Mouse (Mus musculus): ENCODE data around the gene Cdc14a. TPM values are rescaled to one million over a fixed set of nuclear protein-coding genes. Genes with fewer than 3 reads are reported as not detected.

Gene Cdc14a
- total and polyA plus RNA-seq, 3 experiments = 2.6 to 5.9 TPM; not detected in 1

DNA sequence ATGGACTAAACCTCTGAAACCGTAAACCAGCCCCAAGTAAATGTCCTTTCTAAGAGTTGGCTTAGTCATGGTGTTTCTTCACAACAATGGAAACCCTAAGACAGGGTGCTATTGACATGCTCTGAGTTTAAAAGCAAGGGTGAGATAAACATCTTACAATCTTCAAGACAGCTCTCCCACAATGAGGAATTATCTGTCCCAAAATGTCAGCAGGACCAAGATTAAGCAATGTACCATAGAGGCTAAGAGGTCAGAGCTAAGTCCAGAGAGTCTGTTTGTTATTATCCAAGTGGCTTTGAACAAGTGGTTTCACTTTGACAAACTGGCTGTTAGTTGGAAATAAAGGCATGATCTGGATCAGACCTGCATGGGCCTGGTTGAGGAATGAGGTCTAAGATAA, 159.9 kb downstream of the Cdc14a start:
- no peaks in the 10 kb centered on the region for H3K27me3 ChIP-seq (ENCODE audit: control insufficient read depth in 1 of 2, insufficient read depth in 2 of 2, low read length in 2 of 2)
- no peaks in the 10 kb centered on the region for H3K4me1 ChIP-seq (ENCODE audit: control insufficient read depth in 1 of 2, insufficient read depth in 2 of 2, low read length in 2 of 2)
- DNase-seq (ENCODE audit: low read depth, low spot score) = no peak
- no peak overlapping the region for H3K27ac ChIP-seq (ENCODE audit: control insufficient read depth, low read depth, low read length)
- H3K4me3 ChIP-seq (ENCODE audit: control insufficient read depth in 1 of 2, insufficient read depth in 1 of 2, low read depth in 2 of 2, low read length in 2 of 2) = no peak overlapping the region
- H3K36me3 ChIP-seq (ENCODE audit: control insufficient read depth in 1 of 2, insufficient read depth in 2 of 2, low read length in 2 of 2) = no peaks in the 10 kb centered on the region
- H3K9ac ChIP-seq (ENCODE audit: control insufficient read depth, low read depth, low read length, poor library complexity, severe bottlenecking) = no peak overlapping the region
- no peaks in the 10 kb centered on the region for H3K79me2 ChIP-seq (ENCODE audit: control insufficient read depth, insufficient read depth, low read length, poor library complexity)
- TF ChIP-seq POLR2AphosphoS2 (IDR thresholded peaks at IDR 0.05; ENCODE audit: low read length) = no peak
- no peak for TF ChIP-seq SMC3 (IDR thresholded peaks at IDR 0.05; ENCODE audit: low read depth, low read length)
- no peak for TF ChIP-seq ZC3H11A (IDR thresholded peaks at IDR 0.05; ENCODE audit: low read depth, low read length)
- TF ChIP-seq KAT2A (conservative IDR thresholded peaks at IDR 0.05; ENCODE audit: low read depth, low read length) = no peak
- TF ChIP-seq MXI1 (IDR thresholded peaks at IDR 0.05; ENCODE audit: low read depth, low read length) = no peak
- TF ChIP-seq ZMIZ1 (IDR thresholded peaks at IDR 0.05; ENCODE audit: low read depth, low read length) = no peak
- no peak for TF ChIP-seq EP300 (IDR thresholded peaks at IDR 0.05; ENCODE audit: low read depth in 1 of 2, low read length in 2 of 2)
- no peak for TF ChIP-seq RAD21 (IDR thresholded peaks at IDR 0.05; ENCODE audit: low read depth, low read length)
- no peak for TF ChIP-seq GATA1 (IDR thresholded peaks at IDR 0.05; ENCODE audit: low read depth, low read length)
- TF ChIP-seq TAL1 (IDR thresholded peaks at IDR 0.05; ENCODE audit: low read length) = no peak
- no peak for TF ChIP-seq RCOR1 (IDR thresholded peaks at IDR 0.05; ENCODE audit: low read depth, low read length)
- TF ChIP-seq ZNF384 (IDR thresholded peaks at IDR 0.05; ENCODE audit: low read depth, low read length) = no peak
- TF ChIP-seq USF1 (IDR thresholded peaks at IDR 0.05; ENCODE audit: low read depth, low read length) = no peak
- no peak for TF ChIP-seq E2F4 (IDR thresholded peaks at IDR 0.05; ENCODE audit: borderline replicate concordance, low read depth, low read length)
- no peaks in the 10 kb centered on the region for H3K9me3 ChIP-seq (replicated peaks; ENCODE audit: insufficient read depth, low read length)

DNA sequence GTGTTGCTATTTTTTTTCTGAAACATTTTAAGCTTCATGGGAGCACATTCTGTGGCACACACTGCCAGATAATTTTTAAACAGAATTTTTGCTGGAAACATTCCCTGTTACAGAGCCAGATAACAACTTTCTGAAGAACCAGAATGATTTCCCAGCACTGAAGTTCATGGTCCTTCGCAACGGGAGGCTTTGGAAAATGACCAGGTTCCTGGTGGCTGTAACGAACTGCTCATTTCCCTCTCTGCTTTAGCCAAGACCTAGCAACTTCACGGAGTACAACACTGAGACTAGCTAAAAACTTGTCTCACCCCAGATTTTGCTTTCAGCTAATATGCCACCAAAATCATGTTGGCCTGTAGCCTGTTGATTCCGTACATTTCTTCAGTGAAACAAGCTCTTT, 160.8 kb downstream of the Cdc14a start:
- Histone ChIP-seq H3K36me3 (ENCODE audit: control insufficient read depth in 1 of 2, insufficient read depth in 2 of 2, low read length in 2 of 2) (no peaks in the 10 kb centered on the region), H3K27me3 (ENCODE audit: control insufficient read depth in 1 of 2, insufficient read depth in 2 of 2, low read length in 2 of 2) (no peaks in the 10 kb centered on the region; a peak in 1 of 4 replicates), H3K4me3 (ENCODE audit: control insufficient read depth in 1 of 2, insufficient read depth in 1 of 2, low read depth in 2 of 2, low read length in 2 of 2) (no peak overlapping the region), H3K4me1 (ENCODE audit: control insufficient read depth in 1 of 2, insufficient read depth in 2 of 2, low read length in 2 of 2) (no peaks in the 10 kb centered on the region), H3K27ac (ENCODE audit: control insufficient read depth, low read depth, low read length) (no peak overlapping the region), H3K9me3 (replicated peaks; ENCODE audit: insufficient read depth, low read length) (no peaks in the 10 kb centered on the region), H3K9ac (ENCODE audit: control insufficient read depth, low read depth, low read length, poor library complexity, severe bottlenecking) (no peak overlapping the region), H3K79me2 (ENCODE audit: control insufficient read depth, insufficient read depth, low read length, poor library complexity) (no peaks in the 10 kb centered on the region)
- no peak for TF ChIP-seq BHLHE40 (IDR thresholded peaks at IDR 0.05; ENCODE audit: borderline replicate concordance, low read depth, low read length)
- TF ChIP-seq JUND (IDR thresholded peaks at IDR 0.05; ENCODE audit: low read depth, low read length) = no peak
- TF ChIP-seq ELF1 (IDR thresholded peaks at IDR 0.05; ENCODE audit: low read depth, low read length) = no peak
- TF ChIP-seq EP300 (IDR thresholded peaks at IDR 0.05; ENCODE audit: low read depth in 1 of 2, low read length in 2 of 2) = no peak
- TF ChIP-seq MAZ (IDR thresholded peaks at IDR 0.05; ENCODE audit: low read depth, low read length) = no peak
- TF ChIP-seq RCOR1 (IDR thresholded peaks at IDR 0.05; ENCODE audit: low read depth, low read length) = no peak
- no peak for TF ChIP-seq SMC3 (IDR thresholded peaks at IDR 0.05; ENCODE audit: low read depth, low read length)
- no peak for TF ChIP-seq GABPA (IDR thresholded peaks at IDR 0.05; ENCODE audit: low read depth, low read length)
- TF ChIP-seq MAFK (IDR thresholded peaks at IDR 0.05; ENCODE audit: borderline replicate concordance, low read depth, low read length) = no peak
- no peak for TF ChIP-seq UBTF (IDR thresholded peaks at IDR 0.05; ENCODE audit: borderline replicate concordance, insufficient read depth, low read depth, low read length)
- no peak for TF ChIP-seq POLR2A (IDR thresholded peaks at IDR 0.05; ENCODE audit: control insufficient read depth in 1 of 2, insufficient read depth in 1 of 2, low read depth in 1 of 2, low read length in 2 of 2, poor library complexity in 1 of 2)
- TF ChIP-seq ZMIZ1 (IDR thresholded peaks at IDR 0.05; ENCODE audit: low read depth, low read length) = no peak
- no peak for TF ChIP-seq POLR2AphosphoS5 (IDR thresholded peaks at IDR 0.05; ENCODE audit: borderline replicate concordance, low read depth, low read length)
- TF ChIP-seq TCF12 (IDR thresholded peaks at IDR 0.05; ENCODE audit: low read depth, low read length) = no peak
- no peak for TF ChIP-seq ZKSCAN1 (IDR thresholded peaks at IDR 0.05; ENCODE audit: low read depth, low read length)
- no peak for TF ChIP-seq MYC (IDR thresholded peaks at IDR 0.05; ENCODE audit: low read depth, low read length)
- DNase-seq (ENCODE audit: low read depth, low spot score) = no peak
